Mouse (Mus musculus) frontal cortex, adult 2 months (tissue): ENCODE results near the gene Mgat2. TPM values are rescaled to one million over a fixed set of nuclear protein-coding genes. Genes with fewer than 3 reads are reported as not detected.
"Not testable (repeated sequence)": the region's sequence is repeated elsewhere in the genome, so short reads cannot be mapped to it uniquely, and the experiment has no call there.

Experiments used
- DNase-seq, 2 experiments: peaks; one replicate each; pipeline ENCODE4 v3.0.0; 2022; ENCODE audit warnings: low spot score in 1 of 2; ENCODE audit errors: extremely low spot score in 1 of 2
- polyA plus RNA-seq: library from polyadenylated mRNA; depleted of rRNA; stranded (reverse); fragments of >200 nt; gene quantifications from 2 replicates; pipeline ENCODE4 v1.2.3, GENCODE M21; 2012; rRNA removed

Gene Mgat2
- 14.4 and 15.7 TPM in 2 replicates for polyA plus RNA-seq

GRCm38 (mm10) chr12:69183583-69184308, at the start of gene Mgat2, which contains the start of gene Rpl36al:
Gene Mgat2, plus strand, starts transcription at chr12:69184157.
Gene Rpl36al, minus strand, starts transcription at chr12:69184083.
- peak; percentile 93 to 99 for DNase-seq

GRCm38 (mm10) chr12:69139201-69139600, 44.8 kb upstream of the Mgat2 start:
- no peak for DNase-seq

GRCm38 (mm10) chr12:69139841-69140240, 44.1 kb upstream of the Mgat2 start:
- DNase-seq: no peak

GRCm38 (mm10) chr12:69143460-69143859, 40.5 kb upstream of the Mgat2 start:
- DNase-seq: no peak

GRCm38 (mm10) chr12:69147166-69147735, 36.7 kb upstream of the Mgat2 start:
- no peak for DNase-seq

- DNase-seq: no peak
Measured at GRCm38 (mm10) chr12:69150049-69150448, 33.9 kb upstream of the Mgat2 start.

GRCm38 (mm10) chr12:69155923-69156322, 28.0 kb upstream of the Mgat2 start:
- no peak for DNase-seq

GRCm38 (mm10) chr12:69156436-69156835, 27.5 kb upstream of the Mgat2 start:
- no peak for DNase-seq

- DNase-seq: no peak
Measured at GRCm38 (mm10) chr12:69157107-69157506, 26.9 kb upstream of the Mgat2 start.

- peak in 1 of 2 experiments; percentile 14 for DNase-seq
Measured at GRCm38 (mm10) chr12:69158366-69158764, 25.6 kb upstream of the Mgat2 start.

- peak; percentile 98 to 99 for DNase-seq
Measured at GRCm38 (mm10) chr12:69158765-69159577, 25.0 kb upstream of the Mgat2 start, which contains the start of gene Rps29. Gene Rps29, minus strand, starts transcription at chr12:69159186.

- peak in 1 of 2 experiments; percentile 72 for DNase-seq
Measured at GRCm38 (mm10) chr12:69159578-69159940, 24.4 kb upstream of the Mgat2 start.

- not testable (repeated sequence) for DNase-seq
Measured at GRCm38 (mm10) chr12:69160677-69161076, 23.3 kb upstream of the Mgat2 start.

GRCm38 (mm10) chr12:69163586-69163985, 20.4 kb upstream of the Mgat2 start:
- not testable (repeated sequence) for DNase-seq

GRCm38 (mm10) chr12:69164904-69165303, 19.1 kb upstream of the Mgat2 start:
- DNase-seq: no peak

- DNase-seq: not testable (repeated sequence)
Measured at GRCm38 (mm10) chr12:69166861-69167581, 16.9 kb upstream of the Mgat2 start.

GRCm38 (mm10) chr12:69167656-69168460, 16.1 kb upstream of the Mgat2 start:
- no peak for DNase-seq

- peak; percentile 61 to 85 for DNase-seq
Measured at GRCm38 (mm10) chr12:69168461-69169106, 15.4 kb upstream of the Mgat2 start, which contains the start of gene Lrr1. Gene Lrr1, plus strand, starts transcription at chr12:69168814.

GRCm38 (mm10) chr12:69171307-69171706, 12.7 kb upstream of the Mgat2 start:
- no peak for DNase-seq
